Comparison of ENCODE assay signal across 9 mouse cellular contexts in genomic region chr4:137765554-137765971, GRCm38 (mm10). TPM values are rescaled to one million over a fixed set of nuclear protein-coding genes. Genes with fewer than 3 reads are reported as not detected.
A peak's percentile ranks its signal among the peaks of the same experiment; 100 is the strongest.
DNase-seq lines count a peak whose midpoint lies in the region; ATAC-seq lines count a peak whose summit lies in the region.
"Had no signal": no experiment of that assay in that cellular context is flagged by ENCODE, and none has a peak within 500 bp of the region (broad histone marks: within the 10 kb centered on the region; RNA-seq: fewer than 3 reads in every experiment).

No protein-coding gene starts in this region.

- H3K4me2 ChIP-seq in midbrain, embryonic 15.5 days = no peak overlapping the region

- no peaks in the 10 kb centered on the region for H3K9me3 ChIP-seq in forebrain, embryonic 10.5 days
- H3K9me3 ChIP-seq in midbrain, embryonic 15.5 days = no peaks in the 10 kb centered on the region

- 32% methylated on average over 7 of the region's 7 CpGs for WGBS in forebrain, embryonic 10.5 days
- 15% methylated on average over 7 of the region's 7 CpGs for WGBS in midbrain, embryonic 15.5 days

- H3K4me1 ChIP-seq in forebrain, embryonic 10.5 days = peaks cover 62% of the 10 kb centered on the region
- peaks cover 19% of the 10 kb centered on the region for H3K4me1 ChIP-seq in midbrain, embryonic 15.5 days

- peak overlapping the region; percentile 86 for H3K27ac ChIP-seq in forebrain, embryonic 10.5 days
- H3K27ac ChIP-seq in midbrain, embryonic 15.5 days = peak overlapping the region; percentile 77

- peak; percentile 90 for ATAC-seq in midbrain, embryonic 15.5 days (replicated peaks)
- no peak for ATAC-seq in granulocyte monocyte progenitor cell, adult 5-6 weeks (replicated peaks; ENCODE audit: poor library complexity, severe bottlenecking)

- peak; percentile 71 for DNase-seq in ovary, adult 18-20 months (ENCODE audit: low spot score)
- no peak for DNase-seq in ovary, postnatal 14 days (ENCODE audit: low spot score)
- DNase-seq in forebrain, embryonic 10.5 days (ENCODE audit: extremely low spot score, low spot score) = peak; percentile 30
- peak; percentile 62 to 79 for DNase-seq in layer of hippocampus, adult 8-10 months (ENCODE audit: low spot score in 2 of 2)
- DNase-seq in urinary bladder, adult 18-20 months (ENCODE audit: low spot score in 2 of 2) = no peak
- DNase-seq in kidney, postnatal 14 days = no peak

- H3K27me3 ChIP-seq in forebrain, embryonic 10.5 days (ENCODE audit: poor library complexity, severe bottlenecking) = no peaks in the 10 kb centered on the region
- no peaks in the 10 kb centered on the region for H3K27me3 ChIP-seq in midbrain, embryonic 15.5 days (replicated peaks)

- no peak overlapping the region for H3K4me3 ChIP-seq in forebrain, embryonic 10.5 days
- no peak overlapping the region for H3K4me3 ChIP-seq in midbrain, embryonic 15.5 days

- no peaks in the 10 kb centered on the region for H3K36me3 ChIP-seq in forebrain, embryonic 10.5 days (replicated peaks)
- no peaks in the 10 kb centered on the region for H3K36me3 ChIP-seq in midbrain, embryonic 15.5 days (replicated peaks)

- H3K9ac ChIP-seq in midbrain, embryonic 15.5 days = peak overlapping the region; percentile 24

RNA-seq across cellular contexts. Expression of gene Alpl, which starts 30.6 kb away (rescaled TPM):
- 20.3 and 20.7 TPM in 2 replicates for polyA plus RNA-seq in forebrain, embryonic 10.5 days (2016; fragmentation: Nextera tagmentation; extraction: Ambion mirVana)
- total RNA-seq in layer of hippocampus, adult 8-10 months (2022) = 1 to 10 TPM; 6.2 to 9.3 (median 7.1) TPM
- 8.8 and 9.6 TPM in 2 replicates for polyA plus RNA-seq in midbrain, embryonic 15.5 days (2015; fragmentation: Nextera tagmentation; extraction: Ambion mirVana)
- total RNA-seq in granulocyte monocyte progenitor cell, adult 5-6 weeks (2014; fragmentation: Nextera tagmentation) = not detected in 2 replicates
- total RNA-seq in granulocyte monocyte progenitor cell, adult 5-6 weeks (2017) = not detected in 2 replicates
- total RNA-seq: hematopoietic stem cell, adult 5-6 weeks had no signal

Comparison
In these comparisons a context has a peak if more than half of its experiments do, and no peak if none do; other contexts are left out.
1. DNase-seq: peak in ovary, adult 18-20 months (single experiment), forebrain, embryonic 10.5 days (single experiment) and layer of hippocampus, adult 8-10 months (2 of 2); none in ovary, postnatal 14 days (single experiment), urinary bladder, adult 18-20 months (0 of 2) and kidney, postnatal 14 days (single experiment).
2. RNA of gene Alpl, which starts 30.6 kb away (total RNA-seq): 6.2 to 9.3 TPM in layer of hippocampus, adult 8-10 months; not detected in granulocyte monocyte progenitor cell, adult 5-6 weeks; every median in the first group is over 4 times any median in the second.